Mouse (Mus musculus): ENCODE results near the gene Pex11b.
"Not testable (repeated sequence)": the region's sequence is repeated elsewhere in the genome, so short reads cannot be mapped to it uniquely, and the experiment has no call there.

The Pex11b gene

GRCm38 (mm10) chr3:96678456-96678855, 43.3 kb downstream of the Pex11b start:
- no peak for DNase-seq

- no peak for DNase-seq
These were observed 44.0 kb downstream of the Pex11b start for GRCm38 (mm10) chr3:96679159-96679674.

GRCm38 (mm10) chr3:96680269-96680956, 45.2 kb downstream of the Pex11b start:
- no peak for DNase-seq

DNA sequence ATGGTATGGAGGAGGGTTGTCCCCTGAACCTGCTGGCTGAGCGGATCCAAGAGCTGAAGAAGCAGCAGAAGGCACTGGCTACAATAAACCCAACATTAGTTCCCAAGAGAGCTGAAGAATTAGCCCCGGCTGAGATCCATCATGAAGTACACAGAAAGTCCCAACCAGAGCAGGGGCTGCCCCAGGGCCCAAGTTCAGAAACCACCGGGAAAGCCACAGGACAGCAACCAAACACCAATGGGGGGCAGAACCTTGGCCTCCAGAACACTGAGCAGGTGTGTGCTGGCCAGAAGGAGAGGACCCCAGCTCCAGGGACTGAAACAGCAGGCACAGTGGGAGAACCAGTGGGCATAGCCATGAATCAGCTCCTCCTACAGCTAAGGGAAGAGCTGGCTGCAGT, 48.3 kb downstream of the Pex11b start:
- no peak for DNase-seq

DNA sequence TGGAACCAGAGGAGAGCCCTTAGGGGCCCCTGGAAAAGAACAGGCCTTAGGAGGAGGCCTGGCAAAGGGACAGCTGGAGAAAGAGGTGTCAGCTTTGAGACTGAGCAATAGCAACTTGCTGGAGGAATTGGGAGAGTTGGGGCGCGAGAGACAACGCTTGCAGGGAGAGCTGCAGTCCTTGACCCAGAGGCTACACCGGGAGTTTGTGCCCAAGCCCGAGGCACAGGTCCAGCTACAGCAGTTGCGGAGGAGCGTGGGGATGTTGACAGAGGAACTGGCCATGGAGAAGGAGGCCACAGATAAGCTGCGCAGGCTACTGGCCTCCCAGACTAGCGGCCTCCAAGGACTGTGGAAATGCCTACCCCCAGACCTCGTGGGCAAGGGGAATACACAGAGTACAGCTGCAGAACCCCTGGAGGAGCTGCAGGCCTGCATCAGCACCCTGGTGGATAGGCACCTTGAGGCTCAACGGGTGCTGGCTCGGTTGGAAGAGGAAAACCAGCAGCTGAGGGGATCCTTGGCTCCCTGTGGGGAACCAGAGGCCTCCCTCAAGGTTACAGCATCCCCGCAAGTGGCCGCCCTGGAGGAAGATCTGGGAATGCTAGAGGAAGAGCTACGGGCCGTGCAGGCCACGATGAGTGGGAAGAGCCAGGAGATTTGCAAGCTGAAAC, 49.1 kb downstream of the Pex11b start:
- no peak for DNase-seq

- DNase-seq = no peak
These were observed 49.6 kb downstream of the Pex11b start for GRCm38 (mm10) chr3:96684822-96685156.

GRCm38 (mm10) chr3:96686057-96686456, 50.9 kb downstream of the Pex11b start:
- not testable (repeated sequence) for DNase-seq

GRCm38 (mm10) chr3:96688854-96689253, 53.7 kb downstream of the Pex11b start:
- no peak for DNase-seq

DNA sequence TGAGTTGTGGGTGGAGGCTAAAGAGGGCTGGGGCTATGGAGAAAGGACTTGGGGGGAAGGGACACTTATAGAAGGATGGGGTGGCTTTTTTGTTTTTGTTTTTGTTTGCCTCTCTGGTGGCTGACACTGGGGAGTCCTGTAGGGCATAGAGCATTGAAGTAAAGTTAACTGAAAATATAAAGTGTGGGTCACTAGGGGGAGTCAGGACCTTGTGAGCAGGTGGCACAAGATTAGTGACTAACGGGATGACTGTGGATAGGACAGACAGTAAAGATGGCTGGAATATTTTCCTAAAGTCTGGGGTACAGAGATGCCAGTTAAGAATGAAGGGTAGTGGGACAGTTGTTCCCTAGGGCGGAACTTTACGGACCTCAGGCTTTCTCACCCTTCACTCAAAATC, 55.1 kb downstream of the Pex11b start:
- DNase-seq = no peak

- DNase-seq = no peak
These were observed 57.3 kb downstream of the Pex11b start for GRCm38 (mm10) chr3:96692506-96692905.

- DNase-seq = no peak
These were observed 58.4 kb downstream of the Pex11b start for GRCm38 (mm10) chr3:96693579-96693978.
